Mouse (Mus musculus) cerebellum, postnatal 10 days (tissue): Measurements from ENCODE around the gene Stoml1.

Experiments used
- DNase-seq, 2 experiments: peaks; one replicate each; pipeline ENCODE4 v3.0.0; 2021; ENCODE audit warnings: mixed read lengths in 2 of 2

Stoml1 gene

DNA sequence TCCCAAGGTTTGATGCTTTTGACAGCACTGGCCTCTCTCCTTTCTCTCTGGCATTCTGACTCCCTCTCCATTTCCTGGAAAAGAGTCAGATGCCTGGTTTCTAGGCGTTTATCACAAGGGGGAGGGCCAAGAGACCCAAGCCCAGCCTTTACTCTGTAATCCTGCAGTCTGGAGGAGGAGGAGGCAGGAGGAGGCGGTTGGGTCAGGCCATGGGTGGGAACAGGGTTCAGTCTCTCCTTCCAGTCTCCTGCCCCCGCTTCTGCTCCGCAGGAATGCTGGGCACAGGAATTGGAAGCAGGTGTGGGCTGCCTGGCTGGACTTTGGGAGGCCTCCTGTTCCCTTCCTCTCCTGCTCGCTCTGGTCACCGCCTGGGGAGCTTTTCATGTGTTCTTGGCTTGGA is 52.7 kb downstream of the Stoml1 start:
- peak in 1 of 2 experiments; percentile 25 for DNase-seq

DNA sequence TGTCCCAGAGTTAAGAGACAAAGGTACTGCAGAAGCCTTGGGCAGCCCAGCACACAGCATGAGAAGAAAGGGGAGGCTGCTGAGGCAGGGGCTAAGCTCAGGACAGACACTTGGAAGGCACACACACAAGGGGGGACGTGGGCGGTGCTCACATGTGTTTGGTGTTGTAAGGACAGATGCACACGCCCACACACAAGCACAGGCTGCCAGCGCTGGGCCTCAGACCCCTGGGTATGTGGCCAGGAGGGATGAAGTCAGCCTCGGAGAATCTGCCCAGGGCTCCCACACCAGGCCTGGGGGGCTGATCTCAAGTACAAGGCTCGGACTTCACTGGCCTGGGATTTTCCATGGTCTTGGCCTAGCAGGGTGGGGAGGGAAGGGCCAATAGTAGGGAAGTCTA is 55.4 kb downstream of the Stoml1 start:
- DNase-seq: peak in 1 of 2 experiments; percentile 60

GRCm38 (mm10) chr9:58310043-58310660 is 57.2 kb downstream of the Stoml1 start:
- DNase-seq: peak in 1 of 2 experiments; percentile 49

DNA sequence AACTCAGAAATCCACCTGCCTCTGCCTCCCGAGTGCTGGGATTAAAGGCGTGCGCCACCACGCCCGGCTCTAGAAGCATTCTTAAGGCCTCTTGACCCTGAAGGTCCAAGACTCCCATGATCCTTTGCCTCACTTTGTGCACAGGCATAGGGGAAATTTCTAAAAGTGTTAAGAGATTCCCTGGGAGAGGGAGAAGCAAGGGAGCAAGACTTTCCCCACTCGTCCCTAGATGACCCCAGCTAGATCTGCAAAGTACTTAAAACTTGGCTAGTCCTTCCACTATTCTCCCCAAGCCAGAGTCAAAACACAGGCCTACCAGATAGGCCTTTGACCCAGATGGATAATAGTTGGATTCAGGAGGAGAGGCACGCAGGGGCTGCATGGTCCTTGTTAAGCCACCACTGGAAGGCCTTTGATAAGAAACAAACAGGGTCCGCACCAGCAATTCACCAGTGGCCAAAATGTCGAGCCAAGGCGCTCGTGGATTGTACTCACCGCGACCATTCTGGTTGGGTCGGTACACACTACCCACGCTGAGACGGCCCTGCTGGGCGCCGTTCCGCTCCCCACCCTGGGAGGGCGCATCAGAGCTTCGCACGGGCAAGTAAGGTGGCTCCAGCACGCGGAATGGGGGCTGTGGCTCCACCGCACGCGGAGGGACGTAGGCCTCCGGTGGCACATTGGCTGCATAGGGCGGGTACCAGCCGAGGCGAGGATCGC is 58.4 kb downstream of the Stoml1 start:
- DNase-seq: peak in 1 of 2 experiments; percentile 47
